Mouse (Mus musculus) stomach, postnatal 0 days (tissue): ENCODE data around the gene Slc22a7.

Experiments
- CTCF ChIP-seq: IDR thresholded peaks from 2 replicates; pipeline ENCODE4 v1.5.1; 2016; ENCODE audit warnings: antibody characterized with exemption, low read depth, mild to moderate bottlenecking, moderate library complexity
- EP300 ChIP-seq: optimal IDR thresholded peaks from 2 replicates; pipeline ENCODE3; 2016; ENCODE audit warnings: antibody characterized with exemption

DNA sequence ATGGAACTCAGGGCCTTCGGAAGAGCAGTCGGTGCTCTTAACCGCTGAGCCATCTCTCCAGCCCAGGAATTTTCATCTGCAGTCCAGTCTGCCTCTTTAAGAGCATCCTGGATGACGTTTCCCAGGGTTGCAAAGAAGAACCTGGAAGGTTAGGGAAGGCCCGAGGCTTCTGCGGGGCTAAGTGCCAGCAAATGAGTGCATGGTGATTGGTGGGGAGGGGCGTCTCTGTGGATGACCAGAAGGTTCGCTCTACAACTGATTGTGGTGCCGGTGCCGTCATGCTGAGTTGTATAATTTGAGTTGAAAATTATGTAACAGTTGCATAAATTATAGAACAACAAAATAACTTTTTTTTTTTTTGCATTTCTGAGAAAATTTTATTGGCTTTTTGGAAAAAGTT is 919 bp upstream of the Slc22a7 start:
- no peak for TF ChIP-seq CTCF
- TF ChIP-seq EP300 = no peak
